Mouse (Mus musculus) embryo, embryonic 10.5 days (tissue): ENCODE measurements around the gene Rsf1.
A peak's percentile ranks its signal among the peaks of the same experiment; 100 is the strongest.

Experiments
- DNase-seq: peaks from one replicate; pipeline ENCODE4 v3.0.0-alpha.2; 2015; ENCODE audit warnings: low spot score

Rsf1 gene

GRCm38 (mm10) chr7:97725401-97725800, 145.7 kb downstream of the Rsf1 start:
- DNase-seq: no peak

GRCm38 (mm10) chr7:97726080-97726479, 146.4 kb downstream of the Rsf1 start:
- DNase-seq: no peak

- no peak for DNase-seq
Measured at GRCm38 (mm10) chr7:97726778-97727177, 147.1 kb downstream of the Rsf1 start.

- no peak for DNase-seq
Measured at GRCm38 (mm10) chr7:97728666-97729614, 149.3 kb downstream of the Rsf1 start.

GRCm38 (mm10) chr7:97730427-97730826, 150.7 kb downstream of the Rsf1 start:
- DNase-seq: peak; percentile 59

GRCm38 (mm10) chr7:97733606-97734005, 153.9 kb downstream of the Rsf1 start:
- DNase-seq: no peak

- DNase-seq: no peak
Measured at GRCm38 (mm10) chr7:97735021-97735420, 155.3 kb downstream of the Rsf1 start.

GRCm38 (mm10) chr7:97735886-97736420, 156.3 kb downstream of the Rsf1 start:
- no peak for DNase-seq

- DNase-seq: no peak
Measured at GRCm38 (mm10) chr7:97737256-97737637, 157.6 kb downstream of the Rsf1 start.

- DNase-seq: peak; percentile 92
Measured at GRCm38 (mm10) chr7:97737638-97738456, 158.2 kb downstream of the Rsf1 start, which contains the start of gene Aqp11. Aqp11 (minus strand) TSS chr7:97738289.

GRCm38 (mm10) chr7:97740948-97741347, 161.3 kb downstream of the Rsf1 start:
- DNase-seq: no peak

GRCm38 (mm10) chr7:97741756-97742291, 162.1 kb downstream of the Rsf1 start:
- DNase-seq: no peak
